Mouse (Mus musculus) left cerebral cortex, postnatal 36 days (tissue): Measurements from ENCODE around the gene Lrrn4cl. TPM values are rescaled to one million over a fixed set of nuclear protein-coding genes. Genes with fewer than 3 reads are reported as not detected.
A peak's percentile ranks its signal among the peaks of the same experiment; 100 is the strongest.
"Not testable (repeated sequence)": the region's sequence is repeated elsewhere in the genome, so short reads cannot be mapped to it uniquely, and the experiment has no call there.

Experiments used
- DNase-seq, 2 experiments: peaks; one replicate each; pipeline ENCODE4 v3.0.0; 2021 to 2022; ENCODE audit warnings: low spot score in 2 of 2, mixed read lengths in 1 of 2
- intact Hi-C: fragments of 180-260 bp; cut with DNase I; formaldehyde crosslinking; loops from one replicate; pipeline ENCODE4 v1.15.1; 2025
- total RNA-seq, 2 experiments: library from RNA; stranded (reverse); gene quantifications; 2 replicates each; pipeline ENCODE4 v1.2.3; 2021

Lrrn4cl gene
- 1 to 10 TPM; 1.3 to 1.6 TPM for total RNA-seq

DNA sequence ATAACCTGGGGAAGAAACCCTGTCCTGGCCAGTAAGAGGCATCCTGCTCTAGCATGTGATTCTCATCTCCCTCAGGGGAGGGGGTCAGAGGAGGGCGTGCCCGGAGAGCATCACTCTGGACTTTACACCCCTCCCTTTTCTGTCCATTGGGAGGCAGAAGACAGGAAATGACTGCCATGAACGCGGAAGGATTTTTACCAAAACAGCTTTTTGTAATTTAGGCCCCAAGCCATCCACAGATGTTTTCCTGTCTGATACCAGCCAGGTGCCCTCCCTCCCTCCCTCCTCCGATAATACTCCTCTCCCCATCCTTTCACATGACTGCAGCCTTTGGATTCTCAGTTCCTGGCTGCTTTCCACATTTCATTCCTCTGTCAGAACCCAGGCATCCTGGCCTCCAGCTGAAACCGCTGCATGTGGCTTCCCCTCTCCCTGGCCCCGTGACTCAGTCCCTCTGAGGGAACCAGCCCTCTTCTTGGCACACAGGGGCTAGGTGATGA lies at the start of gene Lrrn4cl:
Gene Lrrn4cl, plus strand, starts transcription at position 367 of the 500 bp plus-strand sequence.
- intact Hi-C loops = no loop called here

DNA sequence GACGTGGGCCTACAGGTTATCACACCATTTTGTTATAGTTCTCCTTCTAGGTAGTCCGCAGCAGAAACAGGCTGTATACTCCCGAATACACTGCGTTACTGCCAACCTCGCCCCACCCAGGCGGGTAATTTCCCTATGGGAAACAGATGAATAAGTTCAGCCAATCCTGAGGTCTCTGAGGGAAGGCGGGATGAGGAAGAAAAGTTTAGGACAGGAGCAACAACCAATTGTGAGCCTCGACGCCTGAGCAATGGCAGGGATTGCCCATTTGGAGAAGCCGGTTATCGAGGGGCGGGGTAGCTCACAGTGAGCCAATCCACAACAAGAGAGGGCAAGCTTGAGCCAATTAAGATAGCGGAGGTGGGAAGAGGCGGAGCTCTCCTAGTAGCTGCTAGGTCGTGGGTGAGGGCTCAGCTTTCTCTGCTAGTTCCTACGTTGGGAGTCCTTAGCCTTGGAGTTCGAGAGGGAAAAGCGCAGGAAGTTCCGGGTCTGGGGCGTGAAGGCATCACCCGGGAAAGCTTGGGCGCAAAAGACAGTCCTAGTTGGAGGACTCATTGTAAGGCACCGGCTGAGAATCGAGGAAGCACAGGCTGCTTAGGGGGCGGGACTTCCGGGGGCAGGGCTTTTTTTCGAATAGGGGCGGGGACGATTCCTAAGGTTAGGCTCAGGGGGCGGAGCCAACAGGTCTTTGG lies 48.3 kb upstream of the Lrrn4cl start, which contains the start of gene Zbtb3:
Gene Zbtb3, plus strand, starts transcription at position 426 of the 692 bp plus-strand sequence.
- intact Hi-C loops = no loop called here
- peak; percentile 95 for DNase-seq

More for the DNA sequence above, at the start of gene Lrrn4cl:
- DNase-seq = no peak

- no peak for DNase-seq
- intact Hi-C loops = no loop called here
These were observed 47.3 kb upstream of the Lrrn4cl start for GRCm38 (mm10) chr19:8803204-8803780.

DNA sequence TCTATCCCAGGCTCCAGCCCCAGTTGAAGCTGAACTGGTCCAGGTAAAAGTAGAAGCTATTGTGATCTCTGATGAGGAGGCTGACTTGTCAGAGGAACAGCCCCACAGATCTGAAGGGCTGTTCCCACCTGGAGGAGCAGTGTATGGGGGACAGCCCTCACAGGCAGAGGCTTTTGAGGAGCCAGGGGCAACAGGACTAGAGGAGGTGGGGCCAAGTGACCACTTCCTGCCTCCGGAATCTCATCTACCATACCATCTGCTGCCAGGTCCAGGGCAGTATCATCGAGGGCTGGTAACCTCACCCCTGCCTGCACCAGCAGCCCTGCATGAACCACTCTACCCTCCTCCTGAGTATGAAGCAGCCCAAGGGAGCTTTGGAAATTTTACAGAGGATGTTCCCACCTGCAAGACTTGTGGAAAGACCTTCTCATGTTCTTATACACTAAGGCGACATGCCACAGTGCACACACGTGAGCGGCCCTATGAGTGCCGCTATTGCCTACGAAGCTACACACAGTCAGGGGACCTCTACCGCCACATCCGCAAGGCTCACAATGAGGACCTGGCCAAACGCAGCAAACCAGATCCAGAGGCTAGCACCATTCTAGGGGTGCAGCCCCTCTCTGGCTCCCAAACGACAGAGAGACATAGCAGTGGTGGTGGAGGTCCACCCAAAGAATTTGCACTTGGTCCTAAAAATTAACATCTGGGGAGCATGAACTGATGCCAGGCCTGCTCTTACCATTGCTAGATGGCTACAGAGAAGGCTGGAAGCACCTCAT lies 46.5 kb upstream of the Lrrn4cl start:
- DNase-seq = no peak
- intact Hi-C loops = no loop called here

DNA sequence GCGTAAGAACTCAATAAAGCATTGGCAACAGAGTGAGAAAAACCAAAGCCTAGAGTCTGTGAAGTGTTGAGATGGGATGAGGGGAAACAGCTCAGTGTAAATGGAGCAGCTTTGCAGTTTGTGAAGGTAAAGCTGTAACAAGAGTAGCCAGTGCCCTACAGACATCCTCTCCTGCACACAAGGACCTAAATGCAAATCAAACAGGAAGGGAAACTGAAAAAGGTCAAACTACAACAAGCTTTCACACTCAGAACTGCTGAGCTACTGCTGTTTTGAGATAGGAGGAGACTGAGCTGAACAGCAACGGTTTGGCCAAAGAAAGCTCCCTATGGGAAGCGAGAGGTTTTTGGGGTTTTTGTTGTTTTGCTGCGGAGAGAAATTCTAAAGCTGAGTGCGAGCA lies 43.8 kb upstream of the Lrrn4cl start:
- intact Hi-C loops = no loop called here
- DNase-seq = no peak

GRCm38 (mm10) chr19:8815812-8816211 lies 34.8 kb upstream of the Lrrn4cl start:
- no peak for DNase-seq
- intact Hi-C loops = no loop called here

DNA sequence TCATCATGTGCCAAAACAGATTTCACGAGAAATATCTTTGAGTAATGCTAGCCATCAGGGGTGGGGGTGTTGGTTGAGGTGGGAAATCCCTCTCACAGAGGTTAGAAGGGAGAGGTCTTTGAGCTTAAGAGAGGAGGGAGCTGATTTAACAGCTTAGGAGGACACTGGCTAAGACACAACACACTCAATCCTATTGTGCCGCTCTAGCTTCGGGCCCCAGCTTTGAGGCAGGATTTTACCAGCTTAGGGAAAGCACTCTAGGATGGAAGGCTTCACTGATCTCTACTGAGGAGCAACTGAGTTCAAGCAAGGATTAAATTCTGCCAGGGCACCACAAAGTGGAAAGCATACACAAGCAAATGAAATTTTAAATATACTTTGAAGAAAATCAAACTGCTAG lies 33.6 kb upstream of the Lrrn4cl start:
- intact Hi-C loops = no loop called here

DNA sequence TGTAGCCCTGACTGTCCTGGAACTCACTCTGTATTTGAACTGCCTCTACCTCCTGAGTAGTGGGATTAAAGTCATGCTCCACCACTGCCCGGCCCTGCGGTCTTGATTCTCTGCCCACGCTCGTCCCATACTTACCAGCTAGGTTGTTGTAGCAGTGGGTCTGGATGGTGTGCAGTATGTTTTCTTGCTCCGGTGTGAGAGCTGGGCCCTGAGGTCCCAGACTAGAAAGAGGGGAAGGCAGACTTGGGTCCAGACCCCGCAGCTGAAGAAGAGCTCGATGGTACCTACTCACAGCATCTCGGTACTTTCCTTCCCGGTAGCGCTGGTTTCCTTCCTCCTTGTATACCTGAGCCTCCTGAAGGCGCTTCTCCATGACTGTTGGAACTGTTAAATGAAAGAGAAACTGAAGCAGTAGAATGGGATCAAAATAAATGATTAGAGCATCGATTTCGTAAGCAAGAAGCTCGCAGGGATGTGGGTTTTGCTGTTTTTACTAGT lies 32.2 kb upstream of the Lrrn4cl start:
- DNase-seq = no peak
- intact Hi-C loops = no loop called here

More for the DNA sequence above, 33.6 kb upstream of the Lrrn4cl start:
- no peak for DNase-seq

- intact Hi-C loops = no loop called here
- peak; percentile 96 for DNase-seq
These were observed 31.6 kb upstream of the Lrrn4cl start, which contains the start of gene Ttc9c for GRCm38 (mm10) chr19:8818801-8819595. TSS of gene Ttc9c (minus strand) at chr19:8819333.

GRCm38 (mm10) chr19:8819596-8820423 lies 30.8 kb upstream of the Lrrn4cl start, which contains the start of gene Hnrnpul2:
TSS of gene Hnrnpul2 (plus strand) at chr19:8820010.
- intact Hi-C loops = loop anchor here (2.0 to 5.0 kb wide), 2 partner anchors 19 to 48 kb away; partner anchors contain the start of genes Gng3, Tmem179b and Tmem223
- DNase-seq = peak; percentile 99

DNA sequence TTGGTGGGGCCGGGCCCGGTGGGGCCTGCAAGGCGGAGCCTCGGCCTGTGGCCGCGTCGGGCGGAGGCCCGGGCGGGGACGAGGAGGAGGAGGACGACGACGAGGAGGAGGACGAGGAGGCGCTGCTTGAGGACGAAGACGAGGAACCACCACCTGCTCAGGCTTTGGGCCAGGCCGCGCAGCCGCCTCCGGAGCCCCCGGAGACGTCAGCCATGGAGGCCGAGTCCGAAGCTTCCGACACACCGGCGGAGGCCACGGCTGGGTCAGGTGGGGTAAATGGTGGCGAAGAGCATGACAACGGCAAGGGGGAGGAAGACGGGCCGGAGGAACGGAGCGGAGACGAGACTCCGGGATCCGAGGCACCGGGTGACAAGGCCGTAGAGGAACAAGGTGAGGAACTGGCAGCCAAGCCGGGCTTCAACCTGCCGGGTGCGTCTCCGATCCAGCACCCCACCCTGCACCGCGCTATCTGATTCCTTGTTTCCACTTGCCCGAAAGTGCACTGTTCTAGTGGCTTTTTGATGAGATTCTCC lies 30.1 kb upstream of the Lrrn4cl start:
- intact Hi-C loops = loop anchor here (2.0 to 5.0 kb wide), 2 partner anchors 18 to 48 kb away; partner anchors contain the start of genes Gng3, Tmem179b and Tmem223
- no peak for DNase-seq

- DNase-seq = no peak
- intact Hi-C loops = loop anchor here (2.0 to 5.0 kb wide), 2 partner anchors 18 to 49 kb away; partner anchors contain the start of genes Gng3, Tmem179b and Tmem223
These were observed 29.4 kb upstream of the Lrrn4cl start for GRCm38 (mm10) chr19:8821146-8821545.

- intact Hi-C loops = loop anchor here (5.0 kb wide), 1 partner anchor 50 kb away; the partner anchor contains the start of genes Tmem179b and Tmem223
- DNase-seq = no peak
These were observed 27.9 kb upstream of the Lrrn4cl start for GRCm38 (mm10) chr19:8822696-8823095.

GRCm38 (mm10) chr19:8829660-8830059 lies 20.9 kb upstream of the Lrrn4cl start, which contains the start of gene AC129217.1:
TSS of gene AC129217.1 (plus strand) at chr19:8829773.
- DNase-seq = no peak
- intact Hi-C loops = no loop called here

DNA sequence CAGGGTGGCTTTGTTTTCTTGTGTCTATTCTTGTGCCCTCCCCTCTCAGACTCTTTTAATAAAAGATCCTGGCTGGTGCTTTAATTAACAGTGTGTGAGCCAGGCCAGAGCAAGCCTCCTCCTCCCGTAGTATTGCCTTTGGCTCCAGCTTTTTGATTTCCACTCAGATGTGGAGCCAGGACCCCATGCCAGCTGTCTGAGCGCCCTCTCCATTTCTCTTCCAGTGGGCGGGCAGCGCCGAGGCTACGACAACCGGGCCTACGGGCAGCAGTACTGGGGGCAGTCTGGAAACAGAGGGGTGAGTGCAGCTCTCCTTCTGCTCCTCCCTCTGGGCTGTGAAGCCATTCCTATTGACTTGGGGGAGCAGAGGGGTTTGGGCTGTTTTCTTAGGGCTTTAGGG lies 19.9 kb upstream of the Lrrn4cl start:
- intact Hi-C loops = no loop called here
- no peak for DNase-seq

GRCm38 (mm10) chr19:8831262-8831661 lies 19.3 kb upstream of the Lrrn4cl start:
- no peak for DNase-seq
- intact Hi-C loops = no loop called here

- DNase-seq = no peak
- intact Hi-C loops = no loop called here
These were observed 17.6 kb upstream of the Lrrn4cl start for GRCm38 (mm10) chr19:8832971-8833370.

GRCm38 (mm10) chr19:8836327-8836726 lies 14.2 kb upstream of the Lrrn4cl start:
- not testable (repeated sequence) for DNase-seq
- intact Hi-C loops = loop anchor here (5.0 kb wide), 1 partner anchor 116 kb away; the partner anchor contains the start of gene Tut1
